Mouse (Mus musculus) ovary, postnatal 36 days (tissue): ENCODE measurements around the gene Ptprd.

ENCODE experiments used
- DNase-seq: peaks from one replicate; pipeline ENCODE4 v3.0.0; 2022; ENCODE audit warnings: low spot score, mixed read lengths

Gene Ptprd

DNA sequence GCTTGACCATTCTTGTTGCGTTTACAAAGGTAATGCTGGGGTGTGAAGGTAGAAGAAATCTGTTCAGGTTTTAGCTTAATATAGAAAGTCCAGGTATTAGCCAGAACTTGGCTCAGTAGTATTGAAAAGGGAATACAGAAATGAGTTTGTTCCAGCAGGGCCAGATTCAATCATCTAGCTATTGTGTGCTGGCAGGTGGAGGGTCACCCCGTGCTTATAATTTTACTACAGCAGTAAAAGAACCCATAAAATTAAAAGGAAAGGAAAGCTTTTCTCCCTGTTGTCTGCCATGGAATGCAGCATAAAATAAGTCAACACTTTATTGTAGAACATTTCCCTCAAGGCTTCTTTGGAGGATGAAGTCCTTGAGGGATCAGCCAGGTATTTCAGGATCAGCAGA, 1558.8 kb downstream of the Ptprd start:
- DNase-seq: no peak

DNA sequence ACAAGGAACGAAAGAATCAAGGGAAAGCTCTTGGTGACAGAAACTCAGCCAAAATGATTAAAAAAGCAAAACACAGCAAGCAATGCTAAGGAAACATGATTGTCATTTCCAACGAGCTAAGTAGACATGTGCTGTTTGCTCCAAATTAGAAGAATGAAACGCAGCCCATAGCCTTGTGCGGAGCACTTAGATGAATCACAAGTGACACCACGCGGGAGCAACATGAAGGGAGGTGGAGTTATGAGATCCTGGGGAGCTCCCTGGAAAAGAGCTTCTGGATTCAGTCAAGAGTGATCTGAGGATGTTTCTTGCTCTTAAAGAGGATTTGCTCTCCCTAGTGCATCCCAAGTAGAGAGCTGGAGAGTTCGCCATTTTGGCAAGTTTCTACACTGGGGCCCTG, 1590.0 kb downstream of the Ptprd start:
- DNase-seq: no peak

DNA sequence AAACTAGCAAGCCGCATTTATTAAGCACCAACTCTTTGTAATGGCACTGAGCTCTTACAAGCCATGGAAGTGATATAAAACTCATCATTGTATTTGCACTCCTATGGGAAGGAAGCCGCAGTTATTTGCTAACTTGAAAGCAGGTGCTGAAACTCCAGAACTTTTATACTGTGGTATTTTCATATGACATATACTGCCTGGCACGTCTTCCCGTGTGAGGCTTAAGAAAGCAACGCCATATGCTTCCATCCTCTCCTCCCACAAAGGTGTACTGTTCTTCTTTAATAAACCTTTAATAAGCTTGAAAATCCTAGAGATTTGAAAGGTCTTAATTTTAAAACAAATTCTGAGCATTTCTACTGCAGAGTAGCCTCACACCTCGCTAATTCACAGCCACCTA, 1595.1 kb downstream of the Ptprd start:
- DNase-seq: no peak

DNA sequence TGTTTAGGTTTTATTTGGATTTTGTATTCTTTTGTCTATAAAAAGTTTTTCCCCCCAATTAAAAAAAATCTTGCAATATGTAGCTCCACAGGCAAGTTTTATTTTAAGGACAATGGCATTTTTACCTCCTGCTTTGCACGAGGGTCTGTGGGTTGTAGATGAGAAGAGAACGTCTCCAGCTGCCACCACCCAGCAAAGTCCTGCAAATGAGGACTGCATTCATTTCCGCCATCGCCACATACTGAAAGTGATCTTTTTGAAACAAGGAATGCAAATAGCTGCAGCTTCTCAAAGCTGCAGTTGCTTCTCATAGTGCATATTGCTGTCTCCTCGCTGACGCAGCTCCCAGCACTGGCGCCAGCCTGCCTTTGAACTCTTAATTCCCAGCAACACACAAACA, 1603.5 kb downstream of the Ptprd start:
- no peak for DNase-seq

DNA sequence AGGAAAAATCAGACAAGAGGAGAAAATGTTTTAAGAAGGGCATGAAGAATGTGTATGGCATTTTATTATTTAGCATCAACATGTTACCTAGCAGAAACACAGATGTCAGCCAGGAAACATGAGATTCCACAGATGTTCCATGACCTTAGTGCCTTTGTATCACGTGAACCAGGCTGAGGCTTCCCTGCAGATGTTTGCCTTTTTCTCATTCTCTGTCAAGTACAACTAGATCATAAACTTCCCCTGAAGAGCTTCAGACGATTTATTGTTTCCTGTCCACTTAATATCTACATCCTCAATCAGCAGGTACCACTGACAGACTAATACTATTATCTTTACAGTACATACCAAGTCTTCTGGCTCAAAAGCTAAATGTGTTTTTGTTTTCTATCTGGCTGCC, 1605.0 kb downstream of the Ptprd start:
- no peak for DNase-seq

DNA sequence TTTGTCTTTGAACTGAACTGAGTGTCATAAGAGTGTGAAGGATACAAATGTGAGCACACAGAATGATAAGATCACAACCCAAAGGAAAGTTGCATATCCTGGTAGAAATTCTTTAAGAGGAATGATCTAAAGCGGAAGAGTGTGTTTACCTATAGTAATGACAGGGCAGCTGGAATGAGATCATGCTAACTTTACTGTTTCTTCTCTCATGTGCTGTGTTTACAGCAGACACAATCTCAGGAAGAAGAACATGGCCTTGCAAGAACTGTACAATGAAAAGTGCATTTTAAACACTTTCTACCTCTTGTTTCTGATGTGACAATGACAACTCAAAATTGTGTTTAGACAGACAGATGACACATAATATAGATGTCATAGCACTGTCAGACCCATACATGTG, 1621.0 kb downstream of the Ptprd start:
- DNase-seq: no peak

DNA sequence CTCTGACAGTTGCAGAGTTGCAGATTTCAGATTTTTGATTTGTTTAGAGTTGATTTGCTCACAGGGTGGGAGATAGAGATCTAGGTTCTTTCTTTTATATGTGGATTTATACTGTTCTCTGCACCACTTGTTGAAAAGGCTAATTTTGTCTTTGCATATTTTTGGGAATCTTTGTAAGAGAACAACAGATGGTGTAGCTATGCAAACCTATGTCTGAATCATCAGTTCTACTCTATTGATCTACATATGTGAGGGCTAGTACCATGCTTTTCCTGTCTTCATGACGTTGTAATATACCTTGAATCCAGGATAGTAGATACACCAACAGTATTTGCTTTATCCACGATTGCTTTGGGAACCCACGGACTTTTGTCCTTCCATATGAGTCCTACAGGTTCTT, 1628.7 kb downstream of the Ptprd start:
- no peak for DNase-seq

DNA sequence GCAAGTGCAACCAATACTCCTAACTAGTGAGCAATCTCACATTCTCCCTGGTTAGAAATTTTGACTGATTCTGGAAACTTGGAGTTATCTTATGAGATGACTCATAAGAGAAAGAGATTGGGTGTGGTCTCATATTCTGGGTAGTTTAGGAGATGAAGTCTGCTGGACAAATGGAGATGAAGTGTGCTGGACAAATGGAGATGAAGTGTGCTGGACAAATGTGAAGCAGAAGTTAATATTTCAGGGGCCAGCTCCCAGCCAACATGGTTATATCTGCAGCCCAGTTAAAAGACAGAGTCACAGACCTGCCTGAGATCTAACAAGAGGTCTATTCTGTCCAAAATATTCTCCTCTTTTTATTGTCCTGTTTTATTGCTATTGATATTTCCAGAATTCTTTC, 1645.8 kb downstream of the Ptprd start:
- DNase-seq: no peak

DNA sequence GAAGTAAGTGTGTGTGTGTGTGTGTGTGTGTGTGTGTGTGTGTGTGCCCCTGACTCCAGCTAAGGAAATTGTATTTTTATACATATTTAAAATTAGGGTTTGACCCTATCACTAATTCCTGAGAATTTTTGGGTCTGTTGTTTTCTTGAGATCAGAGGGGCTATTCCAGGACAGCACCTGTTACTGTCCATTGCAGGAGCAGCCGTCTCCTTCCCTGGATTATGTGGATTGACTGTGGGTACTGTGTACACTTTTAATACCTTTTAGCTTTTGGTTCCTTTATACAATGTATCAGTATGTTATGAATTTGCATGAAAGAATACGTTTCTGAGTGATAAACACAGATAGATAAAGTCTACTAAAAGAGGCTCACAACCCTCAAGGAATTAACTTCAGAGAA, 1670.0 kb downstream of the Ptprd start:
- no peak for DNase-seq

DNA sequence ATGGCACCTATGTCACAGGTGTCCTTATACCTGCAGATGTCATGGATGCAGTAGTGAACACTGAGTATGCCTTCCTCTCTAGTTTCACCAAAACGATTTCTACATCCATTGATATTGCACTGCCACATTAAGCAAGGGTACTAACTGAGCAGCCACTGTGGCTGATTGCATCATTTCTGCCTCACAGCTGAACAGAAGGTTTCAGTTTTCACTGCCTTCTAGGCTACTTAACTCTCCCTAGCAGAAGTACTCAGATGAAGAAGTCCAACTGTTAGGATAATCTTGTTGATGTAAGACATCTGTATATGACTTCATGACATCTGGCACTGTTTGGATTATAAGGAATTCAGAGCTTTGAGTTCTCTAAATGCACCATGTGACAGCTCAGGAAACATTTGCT, 1678.8 kb downstream of the Ptprd start:
- no peak for DNase-seq

DNA sequence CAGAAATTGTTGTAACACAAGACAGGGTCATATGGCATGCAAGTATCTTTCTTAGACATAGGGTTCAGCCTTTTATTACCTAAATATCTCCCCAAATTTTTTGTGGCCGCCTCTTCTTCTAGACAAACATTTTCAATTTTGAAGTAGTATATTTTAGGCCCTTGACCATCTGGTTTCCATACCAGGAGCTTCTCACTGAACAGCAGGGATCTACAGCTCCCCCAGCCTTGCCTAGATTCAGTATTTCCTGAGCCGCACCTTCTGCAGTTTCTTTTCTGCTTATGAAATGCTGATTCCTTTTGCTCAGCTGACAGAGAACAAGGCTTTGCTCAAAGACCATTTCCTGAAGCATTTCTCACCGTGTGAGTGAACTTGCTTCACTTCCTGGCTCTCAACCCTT, 1686.5 kb downstream of the Ptprd start:
- DNase-seq: no peak

DNA sequence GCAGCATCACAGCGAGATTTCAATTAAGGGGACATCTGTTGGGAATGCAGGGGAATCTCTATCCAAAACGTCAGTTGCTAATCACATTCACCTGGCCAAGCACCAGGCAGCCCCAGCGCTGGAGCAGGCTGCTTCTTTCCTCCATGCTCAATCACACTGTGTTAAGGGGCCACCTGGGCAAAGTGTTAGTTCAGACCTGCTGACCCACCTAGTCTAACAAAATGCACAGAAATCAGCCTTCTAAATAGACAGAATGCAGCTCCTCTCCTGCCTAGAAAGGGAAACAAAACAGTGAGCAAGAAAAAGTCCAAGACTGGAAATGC, 1708.5 kb downstream of the Ptprd start:
- no peak for DNase-seq

DNA sequence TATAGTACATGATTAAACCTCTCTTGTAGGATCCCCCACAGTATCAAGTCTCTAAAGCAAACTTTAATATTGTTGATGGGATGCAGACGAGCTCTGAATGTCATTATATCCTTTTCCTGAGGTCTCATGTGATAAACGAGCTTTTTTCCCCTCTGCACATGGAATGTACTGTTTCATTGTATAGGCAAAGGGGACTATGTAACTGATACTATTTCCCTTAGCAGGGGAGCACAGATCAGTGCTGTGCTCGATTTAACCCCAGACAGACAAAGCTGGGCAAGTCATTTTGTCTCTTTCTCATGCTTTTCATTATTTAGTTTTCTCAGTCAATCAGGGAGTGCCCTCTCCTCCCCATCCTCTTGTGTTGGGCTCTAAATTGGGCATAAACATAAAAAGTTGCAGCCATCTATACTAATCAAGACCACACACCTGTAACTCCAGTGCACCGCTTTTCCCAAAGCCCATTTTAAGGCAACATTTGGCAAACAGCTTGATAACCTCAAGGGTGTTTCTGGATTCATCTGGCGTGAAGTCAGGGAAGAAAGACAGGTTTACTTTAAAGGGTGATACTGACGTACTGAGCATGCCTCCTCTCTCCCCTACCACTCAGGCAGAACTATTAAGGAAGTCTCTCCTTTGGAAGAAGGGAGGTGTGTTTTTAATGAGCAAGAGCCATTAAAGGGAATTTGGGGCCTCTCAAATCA, 1709.0 kb downstream of the Ptprd start:
- DNase-seq: no peak

DNA sequence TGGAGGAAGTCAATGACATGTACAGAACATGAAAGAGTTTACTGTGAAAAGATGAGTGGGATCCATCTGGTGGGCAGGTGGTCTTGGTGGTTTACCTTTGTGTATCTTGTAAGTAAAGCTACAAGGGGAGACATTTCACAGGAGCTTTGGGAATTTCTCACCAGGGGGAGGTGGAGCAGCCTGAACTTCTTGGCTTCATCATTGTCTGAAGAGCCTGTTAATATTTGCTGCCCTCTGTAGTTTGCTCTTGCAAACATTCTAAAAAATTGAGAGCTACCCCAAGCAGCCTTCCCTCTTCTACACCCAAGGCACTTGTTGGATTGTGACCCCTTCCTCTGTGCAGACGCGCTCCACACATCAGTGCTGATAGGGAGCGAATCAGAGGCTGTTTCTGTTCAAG, 1725.9 kb downstream of the Ptprd start:
- DNase-seq: no peak

DNA sequence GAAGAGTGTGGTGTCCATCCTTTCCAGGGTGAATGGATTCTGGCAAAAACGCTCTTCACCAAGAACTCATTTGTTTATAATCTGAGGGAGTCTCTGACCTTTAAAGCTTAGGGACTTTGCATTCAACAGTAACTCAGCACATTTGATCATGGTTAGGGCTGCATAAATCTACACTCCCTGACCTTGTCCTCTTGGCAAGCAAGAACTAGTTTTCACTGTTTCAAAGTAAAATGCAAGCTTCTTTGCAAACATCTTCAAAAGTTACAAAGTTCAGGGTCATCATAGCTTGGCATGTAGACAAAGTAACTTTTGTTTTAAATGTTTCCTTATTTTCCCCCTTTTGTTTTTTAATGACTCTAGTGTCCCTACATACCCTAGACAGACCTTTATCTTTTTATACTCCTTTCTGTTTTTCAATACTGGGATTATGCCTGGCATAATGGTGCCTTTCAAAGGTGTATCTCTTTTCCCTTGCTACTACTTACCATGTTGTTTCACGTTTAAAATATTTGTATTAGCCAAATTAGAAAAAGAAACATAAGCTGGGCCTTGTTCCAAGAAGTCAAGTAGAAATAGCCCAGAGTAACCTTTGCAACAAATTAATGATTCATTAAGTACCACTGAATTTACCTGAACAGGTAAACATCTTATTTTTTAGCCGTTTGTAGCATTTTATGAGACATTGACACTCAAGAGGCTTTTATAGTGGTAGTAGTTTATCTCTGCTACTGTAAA, 1743.2 kb downstream of the Ptprd start:
- DNase-seq: no peak

DNA sequence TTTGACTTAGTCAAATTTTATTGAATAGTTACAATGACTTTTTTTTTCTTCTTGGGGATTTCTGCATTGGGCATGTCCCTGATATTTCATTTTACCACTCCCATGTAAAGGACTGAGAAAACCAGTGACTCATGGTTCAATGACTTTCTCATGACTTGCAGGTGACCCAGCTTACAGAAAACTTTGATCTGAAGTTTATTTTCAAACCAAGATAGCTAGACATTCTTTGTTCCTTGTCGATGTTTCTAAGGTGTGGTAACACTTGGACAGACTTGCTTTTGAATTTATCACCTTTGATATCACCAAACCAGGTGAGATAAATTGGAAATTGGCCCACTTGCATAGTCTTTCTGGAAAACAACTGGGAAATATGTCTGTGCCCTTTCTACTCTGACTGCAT, 1747.1 kb downstream of the Ptprd start:
- no peak for DNase-seq

DNA sequence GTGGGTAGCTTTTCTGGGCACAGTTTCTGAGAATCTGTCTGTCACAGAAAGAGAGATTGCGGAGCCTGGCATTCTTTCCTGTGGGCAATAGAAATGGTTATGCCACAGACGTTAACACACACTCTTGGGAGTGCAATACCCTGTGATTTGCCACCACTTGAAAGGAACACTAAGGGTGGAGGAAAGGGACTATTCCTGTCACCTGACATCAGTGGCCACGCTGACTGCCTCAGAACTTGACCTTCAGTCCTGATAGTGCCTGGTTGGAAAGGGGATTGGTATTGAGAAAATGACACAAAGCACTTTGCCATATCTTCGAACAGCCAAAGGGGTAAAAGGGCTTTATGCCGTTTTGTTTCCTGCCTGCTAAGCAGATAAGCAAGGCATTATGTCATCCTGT, 1750.4 kb downstream of the Ptprd start:
- DNase-seq: no peak

DNA sequence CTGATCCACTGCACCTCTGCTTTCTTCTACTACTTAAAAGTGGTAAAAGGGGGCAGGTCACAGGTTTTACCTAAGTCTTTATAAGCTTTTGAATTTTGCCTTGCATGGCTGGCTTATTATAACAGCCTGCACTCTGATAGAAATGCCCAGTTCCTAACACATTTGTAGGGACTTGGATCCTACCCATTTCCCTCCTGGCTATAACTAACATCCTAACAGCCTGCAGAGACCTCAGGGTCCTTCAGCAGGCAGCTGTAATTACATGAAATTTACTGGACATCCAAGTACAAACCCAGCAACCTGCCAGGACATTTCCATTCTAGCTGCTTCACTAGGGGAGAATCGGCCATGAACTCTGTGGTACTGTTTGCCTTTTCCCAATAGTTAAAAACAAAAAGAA, 1751.2 kb downstream of the Ptprd start:
- no peak for DNase-seq

DNA sequence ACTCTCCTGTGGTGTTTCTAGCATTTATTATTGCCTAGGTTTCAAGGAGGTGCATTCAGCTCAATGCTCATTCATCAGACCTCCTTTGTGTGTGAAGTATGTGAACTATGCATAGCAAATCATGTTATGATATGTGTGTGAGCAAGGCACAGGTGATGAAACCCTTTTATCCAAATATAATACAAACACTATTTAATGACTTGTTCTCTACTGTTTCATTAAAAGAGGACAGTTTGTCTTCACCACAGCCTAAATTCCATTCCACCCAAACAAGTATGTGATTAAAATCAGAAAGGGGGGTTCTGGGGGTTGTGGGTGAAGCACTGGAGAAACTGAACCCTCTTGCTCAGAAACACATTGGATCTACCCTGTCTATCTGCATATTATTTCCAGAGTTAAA, 1752.1 kb downstream of the Ptprd start:
- DNase-seq: no peak

DNA sequence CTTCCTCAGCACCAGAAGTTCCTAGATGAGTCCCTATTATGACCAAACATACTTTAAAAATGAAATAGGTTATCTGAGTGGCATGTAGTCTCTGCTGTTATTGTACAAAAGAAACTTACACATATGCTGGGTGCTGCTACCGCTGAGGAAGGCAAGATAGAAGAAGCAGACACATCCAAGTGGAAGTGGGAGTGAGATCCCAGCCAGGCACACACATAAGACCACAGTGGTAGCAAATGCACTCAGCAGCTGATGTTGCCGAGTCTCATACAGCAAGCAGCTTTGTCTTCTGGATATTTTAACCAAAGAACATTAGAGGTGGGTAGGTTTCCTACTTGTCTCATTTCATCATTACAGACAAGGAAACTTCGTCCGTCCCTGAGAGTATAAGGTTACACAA, 1759.5 kb downstream of the Ptprd start:
- DNase-seq: no peak

DNA sequence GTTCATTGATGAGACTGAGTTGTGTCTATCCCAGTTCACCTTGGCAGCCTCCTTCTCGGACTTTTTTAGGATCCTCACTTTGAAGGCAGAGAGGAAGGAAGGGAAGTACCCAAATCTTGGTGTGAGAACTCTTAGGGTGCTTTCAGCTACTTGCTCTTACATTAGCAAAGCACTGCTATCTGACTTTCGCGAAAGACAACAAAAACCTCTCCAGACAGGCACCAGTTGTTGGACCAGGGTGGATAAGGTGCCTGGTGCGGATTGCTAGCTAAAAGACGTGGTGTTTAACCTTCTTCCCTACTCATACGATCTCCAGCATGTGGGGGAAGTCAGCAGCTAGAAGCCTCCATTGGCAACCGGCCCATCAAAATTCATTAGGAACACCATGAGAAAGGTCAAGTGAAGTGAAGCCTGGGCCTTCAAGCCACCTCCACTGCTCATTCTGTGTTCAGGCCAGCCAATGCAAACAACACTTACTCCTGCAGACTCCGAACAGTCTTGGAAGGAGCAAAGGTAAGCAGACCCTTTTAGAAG, 1760.7 kb downstream of the Ptprd start:
- DNase-seq: peak; percentile 28

DNA sequence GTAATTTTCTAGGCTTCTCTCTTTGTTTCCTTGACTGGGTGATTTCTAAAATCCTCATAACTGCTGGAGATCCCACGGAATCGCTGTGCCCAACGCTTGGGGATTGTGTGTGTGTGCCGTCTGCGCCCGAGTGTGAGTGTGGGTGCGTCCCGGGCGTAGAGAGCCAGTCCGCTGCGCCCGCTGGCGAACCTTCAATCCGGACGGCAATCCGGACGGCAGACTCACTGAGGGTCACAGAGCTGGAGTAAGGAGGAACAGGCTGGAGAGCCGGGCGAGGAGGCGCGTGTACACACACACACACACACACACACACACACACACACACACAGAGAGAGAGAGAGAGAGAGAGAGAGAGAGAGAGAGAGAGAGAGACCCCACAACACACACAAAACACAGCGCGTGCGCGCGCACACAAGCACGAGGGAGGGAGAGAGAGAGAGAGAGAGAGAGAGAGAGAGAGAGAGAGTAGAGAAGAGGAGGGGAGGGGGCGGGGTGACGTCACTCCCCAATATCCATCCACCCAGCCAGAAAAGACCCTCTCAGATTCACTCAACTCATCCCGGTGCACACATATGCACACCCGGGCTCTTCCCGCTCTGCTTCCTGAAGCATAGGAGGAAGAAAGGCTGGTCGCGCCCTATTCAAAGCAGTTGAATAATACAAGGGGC, 1761.3 kb downstream of the Ptprd start:
- peak; percentile 69 for DNase-seq
